Mouse (Mus musculus): ENCODE data around the gene Rpl36. TPM values are rescaled to one million over a fixed set of nuclear protein-coding genes. Genes with fewer than 3 reads are reported as not detected.
A peak's percentile ranks its signal among the peaks of the same experiment; 100 is the strongest.

Rpl36 gene
- polyA plus RNA-seq, 1 experiment from 2014 or later, result 2,447 TPM

DNA sequence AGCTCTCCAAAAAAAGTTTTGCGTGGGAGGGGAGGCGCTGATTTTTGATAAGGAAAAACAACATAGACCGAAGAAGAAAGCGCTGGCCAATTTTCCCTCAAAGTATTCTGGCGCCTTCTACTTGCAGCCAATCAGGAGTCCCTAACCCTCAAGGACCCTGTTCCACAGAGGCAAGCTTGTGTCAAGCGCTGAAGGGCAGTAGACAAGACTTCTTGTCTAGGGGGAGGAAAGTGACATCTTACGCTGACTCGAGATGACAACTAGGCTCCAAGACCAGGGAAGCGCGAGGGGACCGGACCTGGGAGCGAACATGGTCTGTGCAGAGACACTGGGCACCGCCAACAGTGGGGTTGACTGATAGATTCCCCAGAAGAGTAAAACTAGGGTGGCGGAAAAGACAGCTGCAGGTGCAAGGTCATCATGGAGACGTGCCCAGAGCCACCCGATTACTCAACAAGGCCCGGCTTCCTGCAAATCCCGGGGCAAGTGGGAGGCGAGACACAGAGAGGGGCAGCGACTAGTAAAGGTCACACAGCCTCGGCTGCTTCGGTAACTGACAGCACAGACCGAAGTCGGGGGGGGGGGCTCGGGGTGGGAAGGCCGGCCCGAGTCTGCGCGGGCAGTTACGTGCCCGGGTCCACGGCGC, 29.5 kb upstream of the Rpl36 start:
- peak overlapping the region; percentile 88 for H3K4me2 ChIP-seq (replicated peaks; ENCODE audit: low read depth, low read length)
- H3K4me1 ChIP-seq (ENCODE audit: control insufficient read depth, insufficient read depth, low read length), result peaks cover 24% of the 10 kb centered on the region
- no peaks in the 10 kb centered on the region for H3K9me3 ChIP-seq (ENCODE audit: control insufficient read depth, low read depth, low read length)
- peak overlapping the region; percentile 84 for H3K9ac ChIP-seq (replicated peaks; ENCODE audit: low read depth, low read length)
- no peak for ATAC-seq (ENCODE audit: insufficient number of reproducible peaks, insufficient read depth, low FRiP score, low read depth)
- H3K36me3 ChIP-seq (ENCODE audit: control insufficient read depth, insufficient read depth, low read length), result peaks cover 62% of the 10 kb centered on the region
- H3K27me3 ChIP-seq (ENCODE audit: control insufficient read depth, insufficient read depth, low read length), result no peaks in the 10 kb centered on the region
- H3K4me3 ChIP-seq (ENCODE audit: low read depth, low read length), result peak overlapping the region; percentile 92
- WGBS, result 3% methylated on average over 28 of the region's 33 CpGs
- peak overlapping the region; percentile 94 for H3K27ac ChIP-seq (ENCODE audit: low read length)

- H3K36me3 ChIP-seq (ENCODE audit: control insufficient read depth, insufficient read depth, low read length), result peaks cover 62% of the 10 kb centered on the region
Observed at GRCm38 (mm10) chr17:56584257-56585130, 28.7 kb upstream of the Rpl36 start, which contains the start of the genes Safb2 and Safb. Gene Safb2 (minus strand): TSS chr17:56584585. Gene Safb (plus strand): TSS chr17:56584825.

DNA sequence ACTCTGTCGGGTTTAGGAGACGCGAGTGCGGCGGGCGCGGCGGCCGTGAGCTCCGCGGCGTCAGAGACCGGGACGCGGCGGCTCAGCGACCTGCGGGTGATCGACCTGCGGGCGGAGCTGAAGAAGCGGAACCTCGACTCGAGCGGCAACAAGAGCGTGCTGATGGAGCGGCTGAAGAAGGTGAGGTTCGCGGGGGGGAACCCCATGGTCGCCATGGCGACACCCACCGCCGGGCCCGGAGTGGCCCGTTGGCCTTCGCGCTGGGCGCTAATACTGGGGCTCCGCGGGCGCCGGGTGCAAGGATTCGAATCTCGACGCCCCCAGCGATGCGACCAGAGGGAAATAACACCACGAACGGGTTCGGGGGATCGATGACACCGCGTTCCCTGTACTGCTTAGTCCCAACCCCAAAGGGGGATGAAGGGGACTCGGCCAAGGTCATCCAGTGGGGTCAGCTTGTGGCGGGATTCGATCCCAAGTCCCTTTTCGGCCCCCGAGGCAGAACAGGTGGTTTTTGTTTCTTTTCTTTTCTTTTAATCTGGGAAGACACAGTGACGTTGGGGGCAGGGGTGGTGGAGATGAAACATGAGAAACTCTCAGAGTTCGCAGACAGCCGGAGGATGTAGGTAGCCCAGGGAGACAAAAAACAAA, 27.9 kb upstream of the Rpl36 start:
- ATAC-seq (ENCODE audit: insufficient number of reproducible peaks, insufficient read depth, low FRiP score, low read depth), result no peak
- peaks cover 62% of the 10 kb centered on the region for H3K36me3 ChIP-seq (ENCODE audit: control insufficient read depth, insufficient read depth, low read length)

More at GRCm38 (mm10) chr17:56584257-56585130, 28.7 kb upstream of the Rpl36 start, which contains the start of the genes Safb2 and Safb:
- no peaks in the 10 kb centered on the region for H3K9me3 ChIP-seq (ENCODE audit: control insufficient read depth, low read depth, low read length)
- H3K4me3 ChIP-seq (ENCODE audit: low read depth, low read length), result peak within 1 kb of the TSS; percentile 96
- peak within 1 kb of the TSS; percentile 87 for H3K9ac ChIP-seq (replicated peaks; ENCODE audit: low read depth, low read length)
- peak within 1 kb of the TSS; percentile 88 for H3K4me2 ChIP-seq (replicated peaks; ENCODE audit: low read depth, low read length)
- peak; percentile 95 for ATAC-seq (ENCODE audit: insufficient number of reproducible peaks, insufficient read depth, low FRiP score, low read depth)
- H3K27me3 ChIP-seq (ENCODE audit: control insufficient read depth, insufficient read depth, low read length), result no peaks in the 10 kb centered on the region
- peaks cover 24% of the 10 kb centered on the region for H3K4me1 ChIP-seq (ENCODE audit: control insufficient read depth, insufficient read depth, low read length)
- WGBS, result under 1% methylated on average over 93 of the region's 101 CpGs
- peak within 1 kb of the TSS; percentile 95 for H3K27ac ChIP-seq (ENCODE audit: low read length)

DNA sequence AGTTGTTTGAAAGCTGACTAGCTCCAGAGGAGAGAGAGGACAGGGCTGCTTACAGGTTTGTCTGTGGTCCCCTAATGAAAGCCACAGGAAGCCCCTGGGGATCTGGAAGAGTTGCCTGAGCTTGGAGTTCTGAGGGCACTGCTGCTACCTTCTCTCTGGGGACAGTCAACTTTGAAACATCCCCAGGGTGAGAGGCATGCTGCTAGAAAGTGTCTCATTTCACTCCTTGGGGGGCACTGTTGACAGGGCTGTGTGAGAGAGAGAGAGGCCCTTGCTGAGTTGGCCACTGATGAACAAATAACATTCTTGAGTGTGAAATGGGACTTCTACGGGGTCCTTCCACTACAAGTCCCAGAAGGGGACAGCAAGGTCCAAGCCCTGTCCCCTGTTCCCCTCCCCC, 25.4 kb upstream of the Rpl36 start:
- H3K27ac ChIP-seq (ENCODE audit: low read length), result no peak overlapping the region
- WGBS, result 70% methylated on average over 1 of the region's 1 CpGs
- no peak overlapping the region for H3K9ac ChIP-seq (replicated peaks; ENCODE audit: low read depth, low read length)
- H3K4me2 ChIP-seq (replicated peaks; ENCODE audit: low read depth, low read length), result no peak overlapping the region
- H3K9me3 ChIP-seq (ENCODE audit: control insufficient read depth, low read depth, low read length), result no peaks in the 10 kb centered on the region
- no peaks in the 10 kb centered on the region for H3K27me3 ChIP-seq (ENCODE audit: control insufficient read depth, insufficient read depth, low read length)
- ATAC-seq (ENCODE audit: insufficient number of reproducible peaks, insufficient read depth, low FRiP score, low read depth), result no peak
- peaks cover 18% of the 10 kb centered on the region for H3K4me1 ChIP-seq (ENCODE audit: control insufficient read depth, insufficient read depth, low read length)
- no peak overlapping the region for H3K4me3 ChIP-seq (ENCODE audit: low read depth, low read length)
- peaks cover 60% of the 10 kb centered on the region for H3K36me3 ChIP-seq (ENCODE audit: control insufficient read depth, insufficient read depth, low read length)

More for the DNA sequence above, 27.9 kb upstream of the Rpl36 start:
- H3K4me2 ChIP-seq (replicated peaks; ENCODE audit: low read depth, low read length), result peak overlapping the region; percentile 88
- H3K4me3 ChIP-seq (ENCODE audit: low read depth, low read length), result peak overlapping the region; percentile 96
- peaks cover 24% of the 10 kb centered on the region for H3K4me1 ChIP-seq (ENCODE audit: control insufficient read depth, insufficient read depth, low read length)
- WGBS, result under 1% methylated on average over 61 of the region's 61 CpGs
- peak overlapping the region; percentile 95 for H3K27ac ChIP-seq (ENCODE audit: low read length)
- no peaks in the 10 kb centered on the region for H3K27me3 ChIP-seq (ENCODE audit: control insufficient read depth, insufficient read depth, low read length)
- H3K9me3 ChIP-seq (ENCODE audit: control insufficient read depth, low read depth, low read length), result no peaks in the 10 kb centered on the region
- H3K9ac ChIP-seq (replicated peaks; ENCODE audit: low read depth, low read length), result peak overlapping the region; percentile 87

GRCm38 (mm10) chr17:56588921-56589320, 24.3 kb upstream of the Rpl36 start:
- Histone ChIP-seq H3K27me3 (ENCODE audit: control insufficient read depth, insufficient read depth, low read length) (no peaks in the 10 kb centered on the region), H3K9ac (replicated peaks; ENCODE audit: low read depth, low read length) (no peak overlapping the region), H3K4me2 (replicated peaks; ENCODE audit: low read depth, low read length) (no peak overlapping the region), H3K9me3 (ENCODE audit: control insufficient read depth, low read depth, low read length) (no peaks in the 10 kb centered on the region), H3K4me3 (ENCODE audit: low read depth, low read length) (no peak overlapping the region), H3K27ac (ENCODE audit: low read length) (no peak overlapping the region), H3K36me3 (ENCODE audit: control insufficient read depth, insufficient read depth, low read length) (peaks cover 70% of the 10 kb centered on the region), H3K4me1 (ENCODE audit: control insufficient read depth, insufficient read depth, low read length) (peaks cover 11% of the 10 kb centered on the region; the same call in 1 of the 2 replicates)
- WGBS, result 96% methylated on average over 4 of the region's 4 CpGs
- ATAC-seq (ENCODE audit: insufficient number of reproducible peaks, insufficient read depth, low FRiP score, low read depth), result no peak

- H3K4me1 ChIP-seq (ENCODE audit: control insufficient read depth, insufficient read depth, low read length), result no peaks in the 10 kb centered on the region
- H3K4me3 ChIP-seq (ENCODE audit: low read depth, low read length), result no peak overlapping the region
Observed at GRCm38 (mm10) chr17:56592553-56592952, 20.7 kb upstream of the Rpl36 start.

DNA sequence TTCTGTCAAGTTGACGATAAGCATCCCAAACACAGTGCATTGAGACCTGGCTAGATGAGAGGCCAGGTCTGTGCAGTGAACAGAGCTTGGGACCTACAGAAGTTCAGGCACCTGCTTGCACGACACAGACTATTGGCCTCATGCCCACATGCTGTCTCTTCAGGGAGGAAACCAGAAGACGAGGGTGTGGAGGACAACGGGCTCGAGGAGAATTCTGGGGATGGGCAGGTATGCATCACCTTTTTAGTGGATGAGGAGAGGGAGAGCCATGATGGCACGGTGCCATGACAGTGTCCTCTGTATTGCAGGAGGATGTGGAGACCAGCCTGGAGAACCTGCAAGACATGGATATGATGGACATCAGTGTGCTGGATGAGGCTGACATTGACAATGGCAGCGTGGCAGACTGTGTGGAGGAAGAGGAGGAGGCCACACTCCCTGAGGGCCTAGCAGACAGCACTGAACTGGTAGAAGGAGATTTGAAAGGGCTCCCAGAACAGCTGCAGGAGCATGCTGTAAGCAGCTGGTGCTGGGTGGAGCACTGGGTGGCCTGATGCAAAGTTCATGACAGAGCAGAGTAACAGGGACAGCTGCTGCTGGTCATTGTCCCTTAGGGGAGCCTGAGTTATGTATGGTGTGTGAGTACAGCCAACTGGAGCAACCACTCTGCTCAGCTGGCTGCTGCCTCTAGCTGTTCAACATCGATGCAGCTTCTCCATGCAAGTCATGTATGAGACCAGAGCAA, 19.5 kb upstream of the Rpl36 start:
- 82% methylated on average over 8 of the region's 8 CpGs for WGBS
- no peak; the same call in 1 of the 2 replicates for ATAC-seq (ENCODE audit: insufficient number of reproducible peaks, insufficient read depth, low FRiP score, low read depth)
- H3K27ac ChIP-seq (ENCODE audit: low read length), result no peak overlapping the region
- no peaks in the 10 kb centered on the region for H3K27me3 ChIP-seq (ENCODE audit: control insufficient read depth, insufficient read depth, low read length)
- no peak overlapping the region for H3K9ac ChIP-seq (replicated peaks; ENCODE audit: low read depth, low read length)
- no peak overlapping the region for H3K4me3 ChIP-seq (ENCODE audit: low read depth, low read length)
- H3K9me3 ChIP-seq (ENCODE audit: control insufficient read depth, low read depth, low read length), result no peaks in the 10 kb centered on the region
- no peak overlapping the region for H3K4me2 ChIP-seq (replicated peaks; ENCODE audit: low read depth, low read length)
- peaks cover 91% of the 10 kb centered on the region for H3K36me3 ChIP-seq (ENCODE audit: control insufficient read depth, insufficient read depth, low read length)
- H3K4me1 ChIP-seq (ENCODE audit: control insufficient read depth, insufficient read depth, low read length), result no peaks in the 10 kb centered on the region

More at GRCm38 (mm10) chr17:56592553-56592952, 20.7 kb upstream of the Rpl36 start:
- ATAC-seq (ENCODE audit: insufficient number of reproducible peaks, insufficient read depth, low FRiP score, low read depth), result no peak
- no peaks in the 10 kb centered on the region for H3K27me3 ChIP-seq (ENCODE audit: control insufficient read depth, insufficient read depth, low read length)
- no peaks in the 10 kb centered on the region for H3K9me3 ChIP-seq (ENCODE audit: control insufficient read depth, low read depth, low read length)
- H3K9ac ChIP-seq (replicated peaks; ENCODE audit: low read depth, low read length), result no peak overlapping the region
- H3K4me2 ChIP-seq (replicated peaks; ENCODE audit: low read depth, low read length), result no peak overlapping the region
- peaks cover 95% of the 10 kb centered on the region for H3K36me3 ChIP-seq (ENCODE audit: control insufficient read depth, insufficient read depth, low read length)
- no peak overlapping the region for H3K27ac ChIP-seq (ENCODE audit: low read length)
